Mouse (Mus musculus) G1E (cell line): ENCODE measurements around the gene Cops3. TPM values are rescaled to one million over a fixed set of nuclear protein-coding genes. Genes with fewer than 3 reads are reported as not detected.
A peak's percentile ranks its signal among the peaks of the same experiment; 100 is the strongest.
"Not testable (repeated sequence)": the region's sequence is repeated elsewhere in the genome, so short reads cannot be mapped to it uniquely, and the experiment has no call there.

Source experiments
- ATAC-seq: 2 replicates; pipeline ENCODE4 v1.8.0; 2016; ENCODE audit warnings: mild to moderate bottlenecking; ENCODE audit not compliant: insufficient number of reproducible peaks, poor library complexity, low FRiP score, severe bottlenecking; ENCODE audit errors: extremely low read depth
- DNase-seq: peaks from one replicate; pipeline ENCODE4 v3.0.0; 2012; ENCODE audit warnings: low spot score
- H3K27me3 ChIP-seq: 2 replicates; pipeline ENCODE4 v1.6.1; 2012; ENCODE audit warnings: mild to moderate bottlenecking, low read length, inconsistent platforms; ENCODE audit not compliant: insufficient read depth
- H3K36me3 ChIP-seq: replicated peaks from 2 replicates; pipeline ENCODE3; 2012; ENCODE audit warnings: mild to moderate bottlenecking, inconsistent platforms
- H3K4me1 ChIP-seq: 2 replicates; pipeline ENCODE4 v1.6.1; 2012; ENCODE audit warnings: low read depth, low read length, inconsistent platforms, mixed read lengths; ENCODE audit not compliant: insufficient read depth
- H3K4me3 ChIP-seq: 2 replicates; pipeline ENCODE4 v1.5.1; 2012; ENCODE audit warnings: low read depth, mild to moderate bottlenecking, inconsistent platforms, low read length, moderate library complexity, mixed read lengths
- H3K9me3 ChIP-seq: replicated peaks from 2 replicates; pipeline ENCODE4 v1.6.1; 2012; ENCODE audit warnings: inconsistent platforms
- CTCF ChIP-seq: IDR thresholded peaks from 2 replicates; pipeline ENCODE4 v1.5.1; 2012; ENCODE audit warnings: low read depth, low read length, inconsistent platforms, mixed read lengths
- GATA1 ChIP-seq: IDR thresholded peaks from 2 replicates; pipeline ENCODE4 v1.6.1; 2012; ENCODE audit warnings: borderline replicate concordance, low read length, inconsistent platforms, mixed read lengths
- GATA2 ChIP-seq: IDR thresholded peaks from 2 replicates; pipeline ENCODE4 v1.6.1; 2012; ENCODE audit warnings: low read depth, low read length, inconsistent platforms, borderline replicate concordance
- POLR2AphosphoS5 ChIP-seq: IDR thresholded peaks from 2 replicates; pipeline ENCODE4 v1.6.1; 2012; ENCODE audit warnings: low read depth, low read length, inconsistent platforms; ENCODE audit not compliant: insufficient replicate concordance
- TAL1 ChIP-seq: conservative IDR thresholded peaks from 2 replicates; pipeline ENCODE4 v1.6.1; 2012; ENCODE audit warnings: low read depth, low read length, inconsistent platforms, mixed read lengths
- polyA plus RNA-seq: library from polyadenylated mRNA; stranded (reverse); fragments of >175 nt; gene quantifications from 2 replicates; pipeline ENCODE4 v1.2.3, GENCODE M21; 2012
- total RNA-seq, 2 experiments: library from RNA; stranded (forward) in 1 of 2; stranded (reverse) in 1 of 2; fragments of 200-1000 nt in 1 of 2; fragments of >200 nt in 1 of 2; fragmentation: Nextera tagmentation in 1 of 2; gene quantifications; 2 replicates each; pipeline ENCODE4 v1.2.3; 2014 to 2017

The Cops3 gene
- total and polyA plus RNA-seq, 3 experiments: 20.8 to 247 (median 165) TPM

GRCm38 (mm10) chr11:59839008-59839458 lies 605 bp downstream of the Cops3 start, which contains the start of gene Nt5m:
TSS of gene Nt5m (plus strand) at chr11:59839447.
- DNase-seq: peak; percentile 90
- Histone ChIP-seq H3K4me1 (peaks cover 39% of the 10 kb centered on the region), H3K9me3 (no peaks in the 10 kb centered on the region), H3K27me3 (no peaks in the 10 kb centered on the region), H3K4me3 (peak within 1 kb of the TSS; percentile 96), H3K36me3 (peaks cover 73% of the 10 kb centered on the region)
- no peak for TF ChIP-seq TAL1
- no peak for TF ChIP-seq CTCF
- no peak for TF ChIP-seq GATA1
- TF ChIP-seq POLR2AphosphoS5: no peak
- peak; percentile 93 for ATAC-seq

- ATAC-seq (no peak), DNase-seq (no peak)
- no peaks in the 10 kb centered on the region for H3K9me3 ChIP-seq
- no peak for TF ChIP-seq GATA1
- TF ChIP-seq POLR2AphosphoS5: no peak
- TF ChIP-seq CTCF: no peak
- no peak for TF ChIP-seq GATA2
- TF ChIP-seq TAL1: no peak
- H3K27me3 ChIP-seq: no peaks in the 10 kb centered on the region
- H3K36me3 ChIP-seq: peaks cover 73% of the 10 kb centered on the region
- H3K4me3 ChIP-seq: peak overlapping the region; percentile 96
- peaks cover 36% of the 10 kb centered on the region for H3K4me1 ChIP-seq
Observed at GRCm38 (mm10) chr11:59838426-59838825, 1.2 kb downstream of the Cops3 start.

- Histone ChIP-seq H3K4me3 (peak overlapping the region; percentile 96; the same call in 1 of the 2 replicates), H3K36me3 (peaks cover 73% of the 10 kb centered on the region), H3K4me1 (peaks cover 36% of the 10 kb centered on the region)
- H3K9me3 ChIP-seq, DNase-seq, ATAC-seq, H3K27me3 ChIP-seq: not testable (repeated sequence)
Observed at GRCm38 (mm10) chr11:59837789-59838188, 1.8 kb downstream of the Cops3 start.

- no peak overlapping the region for H3K4me3 ChIP-seq
- peaks cover 97% of the 10 kb centered on the region for H3K36me3 ChIP-seq
- ATAC-seq (no peak), DNase-seq (no peak)
- no peaks in the 10 kb centered on the region for H3K27me3 ChIP-seq
- TF ChIP-seq CTCF (no peak), POLR2AphosphoS5 (no peak)
- peaks cover 2% of the 10 kb centered on the region; the same call in 1 of the 2 replicates for H3K4me1 ChIP-seq
- H3K9me3 ChIP-seq: no peaks in the 10 kb centered on the region
Observed at GRCm38 (mm10) chr11:59821625-59822024, 18.0 kb downstream of the Cops3 start.

- DNase-seq (no peak), ATAC-seq (no peak)
- TF ChIP-seq POLR2AphosphoS5 (no peak), CTCF (no peak), GATA2 (no peak), TAL1 (no peak), GATA1 (no peak)
- no peaks in the 10 kb centered on the region for H3K9me3 ChIP-seq
- peaks cover 85% of the 10 kb centered on the region for H3K36me3 ChIP-seq
- no peak overlapping the region for H3K4me3 ChIP-seq
- no peaks in the 10 kb centered on the region for H3K4me1 ChIP-seq
- no peaks in the 10 kb centered on the region for H3K27me3 ChIP-seq
Observed at GRCm38 (mm10) chr11:59817916-59818315, 21.7 kb downstream of the Cops3 start.

GRCm38 (mm10) chr11:59815482-59816065 lies 24.1 kb downstream of the Cops3 start:
- H3K36me3 ChIP-seq: peaks cover 74% of the 10 kb centered on the region
- DNase-seq (no peak), ATAC-seq (no peak)
- peaks cover 11% of the 10 kb centered on the region for H3K4me1 ChIP-seq
- H3K4me3 ChIP-seq: no peak overlapping the region
- TF ChIP-seq GATA2 (no peak), TAL1 (no peak), CTCF (no peak), GATA1 (no peak), POLR2AphosphoS5 (no peak)
- H3K27me3 ChIP-seq: no peaks in the 10 kb centered on the region
- H3K9me3 ChIP-seq: no peaks in the 10 kb centered on the region

GRCm38 (mm10) chr11:59814936-59815335 lies 24.7 kb downstream of the Cops3 start:
- Histone ChIP-seq H3K9me3 (no peaks in the 10 kb centered on the region), H3K36me3 (peaks cover 68% of the 10 kb centered on the region), H3K27me3 (no peaks in the 10 kb centered on the region), H3K4me3 (no peak overlapping the region), H3K4me1 (peaks cover 11% of the 10 kb centered on the region)
- no peak for TF ChIP-seq TAL1
- no peak for TF ChIP-seq GATA2
- TF ChIP-seq POLR2AphosphoS5: no peak
- no peak for TF ChIP-seq GATA1
- no peak for TF ChIP-seq CTCF
- DNase-seq (no peak), ATAC-seq (no peak)
